In the genomic region with DNA sequence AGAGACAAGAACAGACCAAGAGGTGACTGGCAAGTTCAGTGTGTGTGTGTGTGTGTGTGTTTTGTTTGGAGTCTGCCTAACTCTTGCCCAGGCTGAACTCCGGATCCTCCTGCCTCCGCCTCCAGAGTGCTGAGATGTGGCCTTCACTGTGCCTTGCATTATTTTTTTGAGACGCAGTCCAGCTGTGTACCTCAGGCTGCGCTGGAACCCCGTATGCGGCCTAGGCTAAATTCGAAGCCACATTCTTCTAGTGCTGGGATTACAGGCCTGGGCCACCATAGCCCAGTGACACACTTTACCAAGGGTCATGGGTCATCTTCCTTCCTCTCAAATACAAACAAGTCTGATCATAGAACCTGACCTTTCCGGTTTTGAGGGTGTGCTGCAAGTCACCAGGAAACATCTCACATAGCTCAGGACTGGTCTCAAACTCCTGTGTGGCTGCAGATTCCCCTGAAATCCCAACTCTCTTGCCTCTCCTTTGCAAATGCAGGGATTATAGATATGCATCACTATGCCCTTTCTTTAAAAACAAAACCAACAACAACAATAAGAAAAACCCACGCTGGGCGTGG, we compare ENCODE assay signal across 9 mouse cellular contexts. TPM values are rescaled to one million over a fixed set of nuclear protein-coding genes. Genes with fewer than 3 reads are reported as not detected.
DNase-seq lines count a peak whose midpoint lies in the region; ATAC-seq and TF ChIP-seq lines count a peak whose summit lies in the region.
"Had no signal": no experiment of that assay in that cellular context is flagged by ENCODE, and none has a peak within 500 bp of the region (broad histone marks: within the 10 kb centered on the region; RNA-seq: fewer than 3 reads in every experiment).

No protein-coding gene starts in this region.

- DNase-seq in heart, postnatal 4 days = no peak
- no peak for DNase-seq in liver, embryonic 13.5 days
- DNase-seq in right cerebral cortex, postnatal 10 days (ENCODE audit: low spot score in 2 of 2) = no peak
- no peak for DNase-seq in frontal cortex, postnatal 10 days (ENCODE audit: low spot score in 2 of 2)
- DNase-seq in gastrocnemius, postnatal 10 days = no peak

- peak overlapping the region; percentile 80 for H3K4me3 ChIP-seq in heart, embryonic 11.5 days (ENCODE audit: low read depth, low read length)
- peak overlapping the region; percentile 100 for H3K4me3 ChIP-seq in E14TG2a.4 (replicated peaks; ENCODE audit: low read length)
- peak overlapping the region; percentile 97 for H3K4me3 ChIP-seq in forebrain, embryonic 12.5 days (replicated peaks)
- peak overlapping the region; percentile 99 for H3K4me3 ChIP-seq in liver, embryonic 13.5 days (replicated peaks)

- WGBS in heart, embryonic 11.5 days (ENCODE audit: insufficient replicate concordance) = 73% methylated on average over 10 of the region's 10 CpGs
- 85% methylated on average over 10 of the region's 10 CpGs for WGBS in forebrain, embryonic 12.5 days
- WGBS in liver, embryonic 13.5 days (ENCODE audit: insufficient replicate concordance) = 62% methylated on average over 10 of the region's 10 CpGs

- peak overlapping the region; percentile 91 for H3K4me2 ChIP-seq in heart, embryonic 11.5 days
- peak overlapping the region; percentile 95 for H3K4me2 ChIP-seq in forebrain, embryonic 12.5 days
- peak overlapping the region; percentile 85 for H3K4me2 ChIP-seq in liver, embryonic 13.5 days

- peaks cover 6% of the 10 kb centered on the region for H3K4me1 ChIP-seq in heart, embryonic 11.5 days (ENCODE audit: control insufficient read depth, insufficient read depth, low read length)
- peaks cover 46% of the 10 kb centered on the region for H3K4me1 ChIP-seq in E14TG2a.4 (replicated peaks; ENCODE audit: low read depth, low read length)
- peaks cover 10% of the 10 kb centered on the region for H3K4me1 ChIP-seq in forebrain, embryonic 12.5 days
- H3K4me1 ChIP-seq in liver, embryonic 13.5 days (replicated peaks) = peaks cover 49% of the 10 kb centered on the region

- no peak for ATAC-seq in heart, embryonic 11.5 days (replicated peaks; ENCODE audit: insufficient number of reproducible peaks, low FRiP score, low TSS enrichment)
- ATAC-seq in forebrain, embryonic 12.5 days (ENCODE audit: low FRiP score) = no peak
- no peak for ATAC-seq in liver, embryonic 13.5 days (ENCODE audit: low read depth)

- peak overlapping the region; percentile 80 for H3K9ac ChIP-seq in heart, embryonic 11.5 days (ENCODE audit: low read depth, low read length)
- H3K9ac ChIP-seq in forebrain, embryonic 12.5 days = peak overlapping the region; percentile 97
- H3K9ac ChIP-seq in liver, embryonic 13.5 days = peak overlapping the region; percentile 98

- peaks cover 7% of the 10 kb centered on the region; the same call in 1 of the 2 replicates for H3K36me3 ChIP-seq in heart, embryonic 11.5 days (ENCODE audit: control insufficient read depth, insufficient read depth, low read length)
- H3K36me3 ChIP-seq in E14TG2a.4 (ENCODE audit: insufficient read depth, low read length) = peaks cover 53% of the 10 kb centered on the region
- H3K36me3 ChIP-seq in forebrain, embryonic 12.5 days (replicated peaks) = peaks cover 42% of the 10 kb centered on the region
- peaks cover 42% of the 10 kb centered on the region for H3K36me3 ChIP-seq in liver, embryonic 13.5 days

- TF ChIP-seq CTCF in E14TG2a.4 (conservative IDR thresholded peaks at IDR 0.05; ENCODE audit: low read length) = no peak

- no peaks in the 10 kb centered on the region for H3K27me3 ChIP-seq in heart, embryonic 11.5 days (ENCODE audit: control insufficient read depth, insufficient read depth, low read length)
- no peaks in the 10 kb centered on the region for H3K27me3 ChIP-seq in E14TG2a.4 (ENCODE audit: insufficient read depth, low read length)
- H3K27me3 ChIP-seq in forebrain, embryonic 12.5 days = no peaks in the 10 kb centered on the region
- H3K27me3 ChIP-seq in liver, embryonic 13.5 days = no peaks in the 10 kb centered on the region
- H3K27me3 ChIP-seq: Patski had no signal

- no peaks in the 10 kb centered on the region for H3K9me3 ChIP-seq in heart, embryonic 11.5 days (replicated peaks; ENCODE audit: control insufficient read depth, low read length)
- no peaks in the 10 kb centered on the region for H3K9me3 ChIP-seq in E14TG2a.4 (ENCODE audit: low read length)
- no peaks in the 10 kb centered on the region for H3K9me3 ChIP-seq in forebrain, embryonic 12.5 days
- no peaks in the 10 kb centered on the region for H3K9me3 ChIP-seq in liver, embryonic 13.5 days (replicated peaks)

- H3K27ac ChIP-seq in heart, embryonic 11.5 days (ENCODE audit: low read depth, low read length) = peak overlapping the region; percentile 82; the same call in 1 of the 2 replicates
- no peak overlapping the region for H3K27ac ChIP-seq in forebrain, embryonic 12.5 days
- peak overlapping the region; percentile 92 for H3K27ac ChIP-seq in liver, embryonic 13.5 days

RNA-seq across cellular contexts. Expression of gene Ubxn1, which starts 1.1 kb away (rescaled TPM):
- polyA plus RNA-seq in heart, embryonic 11.5 days (2014; fragmentation: Nextera tagmentation; extraction: Ambion mirVana) = 141 and 143 TPM in 2 replicates
- total RNA-seq in heart, postnatal 4 days (2021) = 100 to 1,000 TPM; 112 to 125 TPM
- 178 and 182 TPM in 2 replicates for polyA plus RNA-seq in forebrain, embryonic 12.5 days (2016; fragmentation: Nextera tagmentation; extraction: Ambion mirVana)
- polyA plus RNA-seq in liver, embryonic 13.5 days (2015; fragmentation: Nextera tagmentation; extraction: Ambion mirVana) = 112 and 125 TPM in 2 replicates
- 100 to 1,000 TPM; 169 to 172 TPM for total RNA-seq in gastrocnemius, postnatal 10 days (2021)

RNA-seq across cellular contexts. Expression of gene Uqcc3, which starts 8.4 kb away (rescaled TPM):
- 53.5 and 59.0 TPM in 2 replicates for polyA plus RNA-seq in heart, embryonic 11.5 days (2014; fragmentation: Nextera tagmentation; extraction: Ambion mirVana)
- 10 to 100 TPM; 39.4 to 41.2 TPM for total RNA-seq in heart, postnatal 4 days (2021)
- 55.2 and 57.3 TPM in 2 replicates for polyA plus RNA-seq in forebrain, embryonic 12.5 days (2016; fragmentation: Nextera tagmentation; extraction: Ambion mirVana)
- polyA plus RNA-seq in liver, embryonic 13.5 days (2015; fragmentation: Nextera tagmentation; extraction: Ambion mirVana) = 37.8 and 38.5 TPM in 2 replicates
- total RNA-seq in gastrocnemius, postnatal 10 days (2021) = 10 to 100 TPM; 55.2 to 58.1 TPM

RNA-seq across cellular contexts. Expression of gene Lbhd1, which starts 11.2 kb away (rescaled TPM):
- polyA plus RNA-seq in heart, embryonic 11.5 days (2014; fragmentation: Nextera tagmentation; extraction: Ambion mirVana) = 60.1 and 72.4 TPM in 2 replicates
- total RNA-seq in heart, postnatal 4 days (2021) = 1 to 10 TPM; 2.1 to 5.6 TPM
- polyA plus RNA-seq in forebrain, embryonic 12.5 days (2016; fragmentation: Nextera tagmentation; extraction: Ambion mirVana) = 104 and 119 TPM in 2 replicates
- polyA plus RNA-seq in liver, embryonic 13.5 days (2015; fragmentation: Nextera tagmentation; extraction: Ambion mirVana) = 81.2 and 113 TPM in 2 replicates
- total RNA-seq in gastrocnemius, postnatal 10 days (2021) = 10 to 100 TPM in 1 of 2 experiments, 1 to 10 TPM in 1; 7.2 to 11.8 TPM

RNA-seq across cellular contexts. Expression of gene Gm49403, which starts 11.4 kb away (rescaled TPM):
- not detected in 2 replicates for polyA plus RNA-seq in heart, embryonic 11.5 days (2014; fragmentation: Nextera tagmentation; extraction: Ambion mirVana)
- total RNA-seq in heart, postnatal 4 days (2021) = not detected
- polyA plus RNA-seq in forebrain, embryonic 12.5 days (2016; fragmentation: Nextera tagmentation; extraction: Ambion mirVana) = not detected in 2 replicates
- not detected in 2 replicates for polyA plus RNA-seq in liver, embryonic 13.5 days (2015; fragmentation: Nextera tagmentation; extraction: Ambion mirVana)
- total RNA-seq in gastrocnemius, postnatal 10 days (2021) = not detected
- polyA plus RNA-seq: Patski had no signal

RNA-seq across cellular contexts. Expression of gene 1810009A15Rik, which starts 16.3 kb away (rescaled TPM):
- 77.5 and 86.8 TPM in 2 replicates for polyA plus RNA-seq in heart, embryonic 11.5 days (2014; fragmentation: Nextera tagmentation; extraction: Ambion mirVana)
- 10 to 100 TPM; 23.7 to 24.9 TPM for total RNA-seq in heart, postnatal 4 days (2021)
- polyA plus RNA-seq in forebrain, embryonic 12.5 days (2016; fragmentation: Nextera tagmentation; extraction: Ambion mirVana) = 91.0 and 104 TPM in 2 replicates
- polyA plus RNA-seq in liver, embryonic 13.5 days (2015; fragmentation: Nextera tagmentation; extraction: Ambion mirVana) = 89.5 and 92.3 TPM in 2 replicates
- total RNA-seq in gastrocnemius, postnatal 10 days (2021) = 10 to 100 TPM; 25.6 to 29.6 TPM
